Mouse (Mus musculus): Measurements from ENCODE around the gene Fkbpl. TPM values are rescaled to one million over a fixed set of nuclear protein-coding genes. Genes with fewer than 3 reads are reported as not detected.

The Fkbpl gene
- total and polyA plus RNA-seq, 3 experiments, result 6.4 to 7.0 TPM; not detected in 1

DNA sequence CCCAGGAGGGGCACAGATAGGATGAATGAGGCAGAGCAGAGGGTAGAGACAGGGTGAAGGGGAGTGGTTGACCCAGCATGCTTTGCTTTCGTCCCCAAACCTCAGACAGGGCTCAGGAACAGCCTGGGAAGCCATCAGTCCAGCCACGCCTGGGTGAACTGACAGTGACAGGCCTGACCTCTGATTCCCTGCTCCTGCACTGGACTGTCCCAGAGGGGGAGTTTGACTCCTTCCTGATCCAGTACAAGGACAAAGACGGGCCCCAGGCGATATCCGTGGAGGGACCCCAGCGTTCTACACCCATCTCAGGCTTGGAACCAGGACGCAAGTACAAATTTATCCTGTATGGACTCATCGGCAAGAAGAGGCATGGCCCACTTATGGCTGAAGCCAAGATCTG is 38.6 kb downstream of the Fkbpl start:
- Histone ChIP-seq H3K9ac (ENCODE audit: control insufficient read depth, low read depth, low read length, poor library complexity, severe bottlenecking) (no peak overlapping the region), H3K27me3 (ENCODE audit: control insufficient read depth in 1 of 2, insufficient read depth in 2 of 2, low read length in 2 of 2) (no peaks in the 10 kb centered on the region), H3K4me1 (ENCODE audit: control insufficient read depth in 1 of 2, insufficient read depth in 2 of 2, low read length in 2 of 2) (no peaks in the 10 kb centered on the region; a peak in 1 of 4 replicates), H3K4me3 (ENCODE audit: control insufficient read depth in 1 of 2, insufficient read depth in 1 of 2, low read depth in 2 of 2, low read length in 2 of 2) (no peak overlapping the region), H3K79me2 (ENCODE audit: control insufficient read depth, insufficient read depth, low read length, poor library complexity) (no peaks in the 10 kb centered on the region), H3K36me3 (ENCODE audit: control insufficient read depth in 1 of 2, insufficient read depth in 2 of 2, low read length in 2 of 2) (no peaks in the 10 kb centered on the region), H3K9me3 (replicated peaks; ENCODE audit: insufficient read depth, low read length) (no peaks in the 10 kb centered on the region), H3K27ac (ENCODE audit: control insufficient read depth, low read depth, low read length) (no peak overlapping the region)
- DNase-seq (ENCODE audit: low read depth, low spot score), result no peak
- TF ChIP-seq TBP (IDR thresholded peaks at IDR 0.05; ENCODE audit: low read depth, low read length) (no peak), ZC3H11A (IDR thresholded peaks at IDR 0.05; ENCODE audit: low read depth, low read length) (no peak), ETS1 (IDR thresholded peaks at IDR 0.05; ENCODE audit: low read depth, low read length) (no peak)

DNA sequence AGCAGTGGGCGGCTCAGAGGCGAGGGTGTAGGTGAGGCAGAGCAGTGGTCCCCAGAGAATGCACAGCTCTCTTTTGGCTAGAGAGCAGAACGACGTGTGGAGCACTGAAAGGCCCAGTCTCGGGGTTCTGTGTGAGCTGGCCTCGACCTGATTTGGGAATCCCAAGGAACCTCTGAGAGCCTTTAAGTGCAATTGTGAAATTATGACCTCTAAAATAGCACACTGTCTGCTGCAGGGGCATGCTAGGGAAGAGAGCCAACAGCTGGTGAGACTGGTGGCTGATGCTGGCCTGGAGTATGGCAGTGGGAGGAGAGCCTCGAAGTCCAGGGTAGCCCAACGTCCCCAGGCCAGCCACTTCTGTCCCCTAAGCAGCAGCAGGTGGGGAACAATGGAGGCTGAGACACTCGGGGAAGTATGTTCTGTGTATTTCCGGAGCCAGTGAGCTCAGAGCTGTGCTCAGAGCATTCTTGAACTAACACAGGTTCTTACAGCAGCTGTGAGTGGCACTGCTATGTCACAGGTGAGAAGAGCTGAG is 39.2 kb downstream of the Fkbpl start:
- Histone ChIP-seq H3K4me1 (ENCODE audit: control insufficient read depth in 1 of 2, insufficient read depth in 2 of 2, low read length in 2 of 2) (no peaks in the 10 kb centered on the region; a peak in 1 of 4 replicates), H3K9ac (ENCODE audit: control insufficient read depth, low read depth, low read length, poor library complexity, severe bottlenecking) (no peak overlapping the region), H3K27me3 (ENCODE audit: control insufficient read depth in 1 of 2, insufficient read depth in 2 of 2, low read length in 2 of 2) (no peaks in the 10 kb centered on the region), H3K79me2 (ENCODE audit: control insufficient read depth, insufficient read depth, low read length, poor library complexity) (no peaks in the 10 kb centered on the region), H3K27ac (ENCODE audit: control insufficient read depth, low read depth, low read length) (no peak overlapping the region), H3K4me3 (ENCODE audit: control insufficient read depth in 1 of 2, insufficient read depth in 1 of 2, low read depth in 2 of 2, low read length in 2 of 2) (no peak overlapping the region), H3K36me3 (ENCODE audit: control insufficient read depth in 1 of 2, insufficient read depth in 2 of 2, low read length in 2 of 2) (no peaks in the 10 kb centered on the region), H3K9me3 (replicated peaks; ENCODE audit: insufficient read depth, low read length) (no peaks in the 10 kb centered on the region)
- TF ChIP-seq SMC3 (IDR thresholded peaks at IDR 0.05; ENCODE audit: low read depth, low read length), result no peak
- no peak for TF ChIP-seq RCOR1 (IDR thresholded peaks at IDR 0.05; ENCODE audit: low read depth, low read length)
- TF ChIP-seq MYC (IDR thresholded peaks at IDR 0.05; ENCODE audit: low read depth, low read length), result no peak
- no peak for TF ChIP-seq BHLHE40 (IDR thresholded peaks at IDR 0.05; ENCODE audit: borderline replicate concordance, low read depth, low read length)
- TF ChIP-seq MYB (IDR thresholded peaks at IDR 0.05; ENCODE audit: low read depth, low read length), result no peak
- no peak for TF ChIP-seq EP300 (IDR thresholded peaks at IDR 0.05; ENCODE audit: low read depth in 1 of 2, low read length in 2 of 2)
- TF ChIP-seq CHD1 (IDR thresholded peaks at IDR 0.05; ENCODE audit: low read depth, low read length), result no peak
- TF ChIP-seq ZKSCAN1 (IDR thresholded peaks at IDR 0.05; ENCODE audit: low read depth, low read length), result no peak
- TF ChIP-seq POLR2AphosphoS2 (IDR thresholded peaks at IDR 0.05; ENCODE audit: low read length), result no peak
- TF ChIP-seq KAT2A (conservative IDR thresholded peaks at IDR 0.05; ENCODE audit: low read depth, low read length), result no peak
- no peak for TF ChIP-seq USF2 (IDR thresholded peaks at IDR 0.05; ENCODE audit: borderline replicate concordance in 1 of 2, insufficient read depth in 1 of 2, low read depth in 1 of 2, low read length in 2 of 2)
- no peak for TF ChIP-seq ZNF384 (IDR thresholded peaks at IDR 0.05; ENCODE audit: low read depth, low read length)
- no peak for DNase-seq (ENCODE audit: low read depth, low spot score)
